In genomic region chr16:10520908-10521614, GRCm38 (mm10) we compare ENCODE assay signal across 8 mouse cellular contexts. TPM values are rescaled to one million over a fixed set of nuclear protein-coding genes. Genes with fewer than 3 reads are reported as not detected.
A peak's percentile ranks its signal among the peaks of the same experiment; 100 is the strongest.
DNase-seq lines count a peak whose midpoint lies in the region; ATAC-seq and TF ChIP-seq lines count a peak whose summit lies in the region.

No protein-coding gene starts in this region.

- no peaks in the 10 kb centered on the region for H3K4me1 ChIP-seq in midbrain, embryonic 12.5 days

- H3K9ac ChIP-seq in midbrain, embryonic 12.5 days (replicated peaks), result no peak overlapping the region

- 36% methylated on average over 2 of the region's 2 CpGs for WGBS in midbrain, embryonic 12.5 days

- no peak overlapping the region for H3K4me3 ChIP-seq in gastrocnemius, adult 2 months
- no peak overlapping the region for H3K4me3 ChIP-seq in midbrain, embryonic 12.5 days

- TF ChIP-seq CTCF in gastrocnemius, adult 2 months (IDR thresholded peaks at IDR 0.05), result peak; percentile 79

- ATAC-seq in midbrain, embryonic 12.5 days (ENCODE audit: low FRiP score, low read depth), result peak; percentile 72

- no peaks in the 10 kb centered on the region for H3K36me3 ChIP-seq in midbrain, embryonic 12.5 days

- DNase-seq in left cerebral cortex, adult 18-20 months (ENCODE audit: low spot score in 2 of 2), result peak; percentile 76 to 82
- no peak for DNase-seq in left cerebral cortex, adult 11 months (ENCODE audit: low spot score)
- peak; percentile 82 to 89 for DNase-seq in cerebellum, postnatal 25 days
- peak; percentile 73 for DNase-seq in gastrocnemius, adult 2 months
- DNase-seq in induced T-regulatory cell, adult 2 months (ENCODE audit: low read depth), result peak; percentile 80
- DNase-seq in left cerebral cortex, postnatal 14 days (ENCODE audit: low spot score in 2 of 2), result peak; percentile 87 to 90
- peak; percentile 63 to 80 for DNase-seq in spleen, postnatal 10 days (ENCODE audit: low spot score in 2 of 2)

- H3K27me3 ChIP-seq in midbrain, embryonic 12.5 days, result no peaks in the 10 kb centered on the region

- no peaks in the 10 kb centered on the region for H3K9me3 ChIP-seq in midbrain, embryonic 12.5 days

- intact Hi-C loops in gastrocnemius, adult 2 months (cut with DNase I), result loop anchor here (5.0 kb wide), 2 partner anchors 109 to 249 kb away; partner anchors contain the start of gene Nubp1
- intact Hi-C loops in left cerebral cortex, postnatal 14 days (cut with DNase I), result loop anchor here (2.0 to 10.0 kb wide), 3 partner anchors 104 to 436 kb away; no protein-coding TSS in a partner anchor

- H3K27ac ChIP-seq in gastrocnemius, adult 2 months, result no peak overlapping the region
- H3K27ac ChIP-seq in midbrain, embryonic 12.5 days (replicated peaks), result no peak overlapping the region

- H3K4me2 ChIP-seq in midbrain, embryonic 12.5 days (replicated peaks), result no peak overlapping the region

RNA-seq across cellular contexts. Expression of gene Dexi, which starts 21.8 kb away (rescaled TPM):
- 10 to 100 TPM; 64.4 to 69.2 TPM for total RNA-seq in left cerebral cortex, adult 18-20 months (2021)
- 10 to 100 TPM; 43.7 to 43.9 TPM for total RNA-seq in gastrocnemius, adult 2 months (2021)
- 10 to 100 TPM; 43.5 to 50.3 TPM for total RNA-seq in left cerebral cortex, postnatal 14 days (2021)
- 25.6 and 26.2 TPM in 2 replicates for polyA plus RNA-seq in midbrain, embryonic 12.5 days (2016; fragmentation: Nextera tagmentation; extraction: Ambion mirVana)

RNA-seq across cellular contexts. Expression of gene Clec16a, which starts 24.1 kb away (rescaled TPM):
- total RNA-seq in left cerebral cortex, adult 18-20 months (2021), result 10 to 100 TPM; 98.0 to 98.1 TPM
- total RNA-seq in gastrocnemius, adult 2 months (2021), result 10 to 100 TPM; 60.6 to 72.7 TPM
- total RNA-seq in left cerebral cortex, postnatal 14 days (2021), result 10 to 100 TPM; 74.1 to 76.7 TPM
- polyA plus RNA-seq in midbrain, embryonic 12.5 days (2016; fragmentation: Nextera tagmentation; extraction: Ambion mirVana), result 51.0 and 51.6 TPM in 2 replicates

RNA-seq across cellular contexts. Expression of gene Ciita, which starts 41.2 kb away (rescaled TPM):
- under 1 TPM; 0.19 to 0.37 TPM for total RNA-seq in left cerebral cortex, adult 18-20 months (2021)
- under 1 TPM; 0.11 to 0.15 TPM for total RNA-seq in gastrocnemius, adult 2 months (2021)
- under 1 TPM in 1 of 2 experiments, not detected in 1; 0.04 TPM for total RNA-seq in left cerebral cortex, postnatal 14 days (2021)
- polyA plus RNA-seq in midbrain, embryonic 12.5 days (2016; fragmentation: Nextera tagmentation; extraction: Ambion mirVana), result 0.46 TPM in 2 replicates
